Mouse (Mus musculus) c-Kit-positive CD71-negative TER-119-negative erythroid progenitor cells, embryonic 14.5 days (primary cell): ENCODE results near the gene Fhit.

Experiments
- DNase-seq: peaks from one replicate; pipeline ENCODE4 v3.0.0-alpha.2; 2013; ENCODE audit warnings: low read depth

Gene Fhit

DNA sequence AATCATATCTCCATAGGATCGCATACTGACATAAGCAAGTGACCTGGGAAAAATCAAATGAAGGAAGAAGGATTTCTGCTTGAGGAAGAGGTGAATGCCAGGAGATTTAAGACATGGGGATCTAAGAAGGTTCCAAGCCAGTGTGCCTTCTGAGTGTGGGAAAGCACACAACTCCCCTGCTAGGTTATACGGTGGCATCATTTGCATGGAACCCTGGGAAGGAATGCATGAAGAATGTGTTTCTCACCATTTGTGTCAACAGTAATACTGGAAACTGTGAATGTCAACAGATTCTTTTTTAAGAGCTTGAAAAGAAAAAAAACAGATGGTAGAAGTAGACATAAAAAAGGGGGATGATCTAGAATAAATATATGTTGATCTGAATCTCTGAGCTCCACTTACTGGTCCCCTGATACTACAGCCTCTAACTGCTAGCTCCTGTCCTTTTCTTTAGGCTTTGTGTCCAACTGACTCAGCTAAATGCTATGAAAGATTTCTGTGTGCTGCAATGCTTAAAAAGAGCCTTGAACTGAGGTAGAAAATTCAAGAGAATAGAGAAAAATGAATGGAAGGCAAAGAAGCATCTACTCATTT is 1473.1 kb downstream of the Fhit start:
- no peak for DNase-seq

DNA sequence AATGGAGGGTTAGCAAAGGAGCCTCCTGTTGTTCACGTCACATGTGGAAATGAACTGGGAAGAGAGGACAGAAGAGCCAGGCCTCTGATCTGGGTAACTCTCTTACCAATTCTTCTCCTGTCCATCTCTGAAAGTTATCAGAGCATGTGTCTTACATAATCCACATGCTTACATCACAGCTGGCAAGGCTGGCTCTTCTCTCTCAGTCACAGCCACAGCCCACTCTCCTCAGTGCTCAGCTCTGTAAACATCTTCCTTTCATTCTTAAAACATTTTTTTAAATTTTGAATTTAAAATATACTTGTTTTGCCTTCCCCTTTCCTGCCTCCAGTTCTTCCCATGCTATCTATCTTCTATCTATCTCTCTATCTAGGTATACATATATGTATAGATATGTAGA is 1477.5 kb downstream of the Fhit start:
- no peak for DNase-seq

DNA sequence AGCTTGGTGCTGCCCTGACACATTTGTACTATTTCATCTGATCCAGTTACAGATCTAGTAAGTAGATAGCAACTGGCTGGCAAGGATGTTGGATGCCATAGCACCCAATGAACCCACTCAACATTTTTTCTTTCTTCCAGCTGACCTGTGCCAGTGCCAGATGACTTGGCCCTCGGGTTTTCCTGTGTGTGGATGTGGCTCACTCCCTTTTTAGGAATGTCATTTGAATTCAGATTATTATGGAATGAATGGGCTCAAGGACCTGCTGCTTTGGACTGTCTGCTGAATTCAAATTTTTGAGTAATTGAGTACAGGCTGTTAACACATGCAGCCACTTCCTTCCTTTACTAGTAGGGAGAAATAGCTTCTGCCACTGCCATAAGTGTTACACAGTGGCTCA is 1489.1 kb downstream of the Fhit start:
- no peak for DNase-seq

DNA sequence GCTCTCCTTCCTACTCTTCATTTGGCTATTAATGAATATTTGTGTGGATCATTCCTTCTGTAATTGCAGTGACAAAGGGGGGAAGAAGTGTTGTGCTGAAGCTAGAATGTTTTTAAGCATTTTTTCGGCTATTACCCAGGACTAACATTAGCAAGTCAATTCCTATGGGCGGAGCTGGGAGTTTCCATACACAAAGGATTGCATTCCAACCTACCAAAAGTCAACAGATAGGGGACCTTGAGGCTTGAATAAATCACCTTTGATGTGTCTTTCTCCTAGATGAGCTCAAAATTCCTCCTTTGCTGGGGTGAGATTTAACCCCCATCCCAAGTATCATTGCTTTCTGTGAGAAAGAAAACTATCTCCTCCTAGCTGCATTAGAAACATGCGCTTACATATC is 1490.1 kb downstream of the Fhit start:
- no peak for DNase-seq

DNA sequence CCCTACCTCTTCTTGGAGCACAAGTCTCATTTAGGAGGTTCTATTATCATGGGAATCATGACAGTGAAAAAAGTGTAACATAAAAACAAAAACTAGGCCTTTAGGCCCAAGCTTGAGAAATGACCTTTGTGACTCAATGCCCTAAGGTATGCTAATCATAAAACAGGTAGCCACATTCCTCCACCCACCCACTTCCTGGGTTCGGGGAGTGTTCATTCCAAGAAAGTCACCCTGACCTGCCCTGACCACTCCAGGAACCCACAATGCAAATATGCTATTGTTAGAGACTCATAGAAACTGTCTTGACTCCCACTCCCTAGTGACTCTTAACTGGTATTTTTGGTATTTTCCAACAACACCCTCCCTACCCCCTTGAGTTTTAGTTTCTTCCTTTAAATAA is 1492.1 kb downstream of the Fhit start:
- DNase-seq, result no peak

DNA sequence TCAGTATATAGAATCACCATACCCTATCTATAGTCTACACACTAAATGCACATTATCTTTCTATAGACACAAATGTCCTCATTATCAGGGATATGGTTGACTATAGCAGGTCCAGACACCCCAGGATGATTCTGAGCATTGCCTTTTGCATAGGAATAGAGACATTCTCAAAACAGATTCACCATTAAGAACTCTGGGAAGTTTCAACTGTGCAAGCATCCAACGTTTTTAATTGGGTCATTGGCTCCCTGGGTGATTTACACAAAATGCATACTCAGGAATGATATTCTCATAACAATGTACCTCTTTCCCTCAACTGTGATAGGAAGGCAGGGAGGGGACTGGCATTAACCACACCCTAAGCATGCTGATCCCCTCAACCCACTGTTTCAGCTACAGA is 1503.4 kb downstream of the Fhit start:
- DNase-seq, result no peak

DNA sequence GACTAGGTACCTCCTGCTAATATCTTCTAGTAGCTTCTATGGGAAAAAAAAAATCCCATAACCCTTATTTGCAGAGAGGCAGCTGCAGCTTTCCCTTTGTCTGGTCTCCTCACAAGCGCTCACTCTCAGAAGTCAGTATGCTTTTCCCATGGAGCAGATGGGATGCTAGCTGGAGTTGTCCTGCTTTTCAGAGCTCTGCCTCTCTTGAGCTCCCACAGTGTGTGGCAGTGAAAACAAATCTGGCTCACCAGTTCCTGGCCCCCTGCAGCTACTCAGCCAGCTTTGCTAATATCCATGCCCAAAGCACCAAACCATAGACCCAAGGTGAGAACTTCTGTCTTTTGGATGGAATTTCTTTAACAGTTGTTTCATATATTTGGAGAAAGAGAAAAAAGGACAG is 1510.4 kb downstream of the Fhit start:
- no peak for DNase-seq

DNA sequence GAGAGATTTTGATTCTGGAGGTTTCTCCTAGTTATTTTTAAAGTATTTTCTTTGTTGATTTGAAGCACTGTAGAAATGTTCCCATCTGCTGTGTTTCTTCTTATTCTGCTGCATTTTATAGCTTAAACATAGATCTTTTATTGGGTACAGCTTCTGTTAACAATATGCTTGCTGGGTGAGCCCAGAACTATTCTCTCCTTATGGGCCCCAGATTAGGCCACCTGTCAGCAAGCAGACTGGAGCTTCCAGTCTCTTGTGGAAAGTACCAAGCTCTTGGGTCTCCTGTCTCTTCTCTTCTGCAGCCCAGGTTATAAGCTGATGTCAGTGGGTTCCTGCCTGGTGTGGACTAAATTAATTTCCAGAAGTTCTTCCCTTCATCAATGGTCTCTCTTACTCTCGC is 1513.4 kb downstream of the Fhit start:
- no peak for DNase-seq

DNA sequence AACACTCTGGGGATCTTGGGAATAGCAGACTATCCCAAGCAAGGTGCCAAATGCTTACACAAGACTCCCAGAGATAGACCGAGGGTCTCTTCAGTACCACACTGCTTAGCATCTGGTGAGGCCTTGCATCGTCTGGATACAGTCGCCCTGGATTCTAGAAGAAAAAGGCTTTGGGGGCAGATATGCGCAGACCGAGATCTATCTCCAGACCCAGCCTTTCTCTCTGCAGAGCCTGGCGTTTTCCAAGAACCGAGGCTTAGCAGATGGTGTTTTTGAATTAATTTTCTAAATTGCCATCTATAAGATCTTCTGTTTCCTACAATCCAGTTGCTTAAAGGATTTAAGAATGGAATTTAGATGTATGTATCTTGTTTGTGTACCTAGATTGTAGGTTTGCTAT is 1515.6 kb downstream of the Fhit start:
- no peak for DNase-seq

DNA sequence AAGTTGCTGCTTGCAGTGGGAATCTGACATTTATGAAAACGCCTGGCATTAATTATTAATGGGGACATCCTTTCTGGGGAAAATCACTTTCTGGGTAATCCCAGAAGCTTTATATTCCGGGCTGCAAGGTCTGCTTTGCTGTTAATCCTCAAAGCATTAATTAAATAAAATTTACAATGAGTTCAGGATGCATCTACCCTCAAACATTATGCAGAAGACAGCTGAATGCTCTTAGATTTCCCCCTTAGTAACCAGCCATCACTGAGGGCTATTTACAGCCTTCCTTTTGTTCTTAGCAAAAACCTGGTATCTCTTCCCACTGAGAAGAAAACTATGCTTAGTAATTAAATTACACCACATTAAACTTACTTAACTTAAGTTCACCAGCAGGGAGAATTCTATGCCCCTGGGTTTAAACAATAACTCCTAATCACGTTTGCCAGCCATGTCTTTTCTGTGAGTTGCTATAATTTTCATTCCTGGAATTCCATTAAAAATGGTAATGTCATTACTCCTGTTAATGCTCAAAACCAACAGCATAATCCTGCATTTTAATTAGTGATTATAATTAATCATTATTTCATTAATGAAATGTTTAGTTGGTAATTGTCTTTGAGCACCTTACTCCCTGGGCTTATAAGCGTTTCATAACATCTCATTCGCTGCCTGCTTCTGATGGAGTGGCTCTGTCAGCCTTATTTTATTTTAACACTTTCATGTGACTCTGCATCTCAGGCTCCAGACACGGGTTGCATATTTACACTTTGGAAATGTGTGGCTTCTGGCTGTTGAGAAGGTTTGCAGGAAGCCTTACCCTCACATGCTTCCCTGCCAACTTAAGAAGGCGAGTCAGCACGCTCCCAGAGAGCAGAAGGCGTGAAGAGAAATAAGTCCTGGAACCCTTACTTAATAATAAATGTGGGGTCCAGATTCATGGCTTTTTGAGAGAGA is 1517.3 kb downstream of the Fhit start:
- DNase-seq, result no peak

DNA sequence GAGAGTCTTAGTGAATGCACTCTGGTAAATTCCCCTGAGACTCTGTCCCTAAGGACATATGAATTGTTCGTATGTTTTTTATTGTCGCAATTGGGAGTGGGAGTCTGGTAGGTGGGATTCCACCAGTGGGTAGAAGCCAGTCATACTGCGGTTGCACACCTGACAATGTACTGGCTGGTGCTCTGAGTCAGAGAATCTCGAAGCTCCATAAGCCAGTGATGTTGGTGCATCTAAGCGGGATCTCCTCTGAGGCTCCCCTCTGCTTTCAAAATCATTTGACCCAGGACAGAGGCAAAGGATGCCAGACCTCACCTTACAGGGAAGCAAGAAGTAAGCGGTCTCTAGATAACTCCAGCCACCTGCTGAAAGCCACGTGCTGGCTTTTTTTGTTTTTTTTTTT is 1518.1 kb downstream of the Fhit start:
- no peak for DNase-seq

DNA sequence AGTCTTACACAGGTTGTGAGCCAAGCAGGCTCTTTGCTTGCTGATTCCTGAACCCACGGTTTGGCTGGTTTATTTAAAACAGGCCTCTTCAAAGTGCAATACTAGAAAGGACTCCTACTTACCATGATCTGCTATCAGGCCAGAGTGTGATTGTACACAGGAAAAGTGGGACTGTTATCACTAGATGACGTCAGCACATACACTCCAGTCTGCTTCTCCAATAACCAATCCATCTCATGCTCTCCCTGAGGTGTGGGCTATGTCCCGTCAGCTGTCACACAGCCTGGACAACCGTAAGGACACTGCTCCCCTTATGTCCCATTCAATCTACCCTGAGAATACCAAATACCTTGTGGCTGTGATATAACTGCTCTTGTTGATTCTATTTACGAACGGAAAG is 1519.2 kb downstream of the Fhit start:
- DNase-seq, result no peak

DNA sequence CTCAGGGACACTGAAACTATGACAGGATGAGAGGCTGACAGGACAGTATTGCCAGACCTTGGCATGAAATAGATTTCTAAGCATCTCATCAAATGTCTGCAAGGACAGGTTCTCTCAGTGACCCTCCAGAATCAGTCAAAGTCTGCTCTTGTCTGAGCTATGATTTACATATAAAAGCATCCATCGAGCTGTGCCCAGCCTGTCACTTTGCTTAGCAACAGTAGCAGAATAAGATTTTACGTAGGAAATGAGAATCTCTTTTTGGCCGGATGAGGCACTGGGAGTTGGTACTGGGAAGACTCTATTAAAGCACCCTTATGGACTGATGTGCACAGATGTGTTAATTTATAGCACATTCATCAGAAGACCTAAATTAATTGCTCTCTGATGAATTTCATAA is 1519.8 kb downstream of the Fhit start:
- no peak for DNase-seq

DNA sequence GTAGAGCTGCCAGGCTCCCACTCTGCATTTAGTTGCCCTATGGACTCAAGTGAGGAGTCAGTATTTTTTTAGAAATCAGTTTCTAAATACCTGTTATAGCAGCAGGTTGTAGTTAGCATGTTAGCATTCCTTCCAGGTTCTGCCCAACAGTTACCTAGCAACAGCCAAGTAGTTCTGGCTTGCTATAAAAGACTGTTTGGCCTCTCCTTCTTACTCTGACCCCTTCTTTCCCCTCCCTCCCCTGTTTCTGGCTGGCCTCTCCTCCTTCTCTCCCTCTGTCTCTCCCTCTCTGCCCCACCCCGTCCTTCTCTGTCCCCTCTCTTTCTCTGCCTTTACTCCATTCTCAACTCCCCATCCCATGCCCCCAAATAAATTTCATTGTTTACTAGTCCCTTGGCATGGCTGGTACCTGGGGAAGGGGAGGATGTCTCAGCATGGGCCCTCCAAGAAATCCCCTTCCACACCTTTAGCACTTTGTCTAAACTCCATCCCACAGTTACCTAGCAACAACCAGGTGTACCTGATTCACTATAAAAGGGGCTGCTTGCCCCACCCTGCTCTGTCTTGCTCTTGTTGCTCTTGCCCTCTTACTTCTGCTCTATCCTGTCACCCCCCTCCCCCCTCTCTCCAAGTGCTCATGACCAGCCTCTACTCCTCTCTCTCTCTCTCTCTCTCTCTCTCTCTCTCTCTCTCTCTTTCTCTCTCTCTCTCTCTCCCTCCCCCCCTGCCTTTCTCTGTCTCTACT is 1527.4 kb downstream of the Fhit start:
- DNase-seq, result no peak

DNA sequence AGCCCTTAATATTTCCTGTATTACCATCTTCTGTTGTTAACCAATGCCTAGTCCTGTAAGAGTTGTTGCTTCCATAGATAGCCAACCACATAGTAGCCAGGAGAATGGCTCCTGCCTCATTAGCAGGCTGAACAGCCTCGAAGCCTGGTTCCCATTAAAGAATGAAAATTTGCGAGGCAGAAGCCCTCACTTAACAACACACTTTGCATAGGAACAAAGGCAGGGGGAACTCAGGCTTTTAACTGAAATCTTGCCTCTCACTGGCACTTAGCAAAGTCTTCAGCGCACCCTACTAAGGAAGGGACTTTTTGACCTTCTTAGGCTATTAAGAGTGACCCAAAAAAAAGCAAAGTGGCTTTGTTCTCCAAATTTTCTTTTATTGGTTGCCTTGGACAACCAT is 1529.3 kb downstream of the Fhit start:
- DNase-seq, result no peak

DNA sequence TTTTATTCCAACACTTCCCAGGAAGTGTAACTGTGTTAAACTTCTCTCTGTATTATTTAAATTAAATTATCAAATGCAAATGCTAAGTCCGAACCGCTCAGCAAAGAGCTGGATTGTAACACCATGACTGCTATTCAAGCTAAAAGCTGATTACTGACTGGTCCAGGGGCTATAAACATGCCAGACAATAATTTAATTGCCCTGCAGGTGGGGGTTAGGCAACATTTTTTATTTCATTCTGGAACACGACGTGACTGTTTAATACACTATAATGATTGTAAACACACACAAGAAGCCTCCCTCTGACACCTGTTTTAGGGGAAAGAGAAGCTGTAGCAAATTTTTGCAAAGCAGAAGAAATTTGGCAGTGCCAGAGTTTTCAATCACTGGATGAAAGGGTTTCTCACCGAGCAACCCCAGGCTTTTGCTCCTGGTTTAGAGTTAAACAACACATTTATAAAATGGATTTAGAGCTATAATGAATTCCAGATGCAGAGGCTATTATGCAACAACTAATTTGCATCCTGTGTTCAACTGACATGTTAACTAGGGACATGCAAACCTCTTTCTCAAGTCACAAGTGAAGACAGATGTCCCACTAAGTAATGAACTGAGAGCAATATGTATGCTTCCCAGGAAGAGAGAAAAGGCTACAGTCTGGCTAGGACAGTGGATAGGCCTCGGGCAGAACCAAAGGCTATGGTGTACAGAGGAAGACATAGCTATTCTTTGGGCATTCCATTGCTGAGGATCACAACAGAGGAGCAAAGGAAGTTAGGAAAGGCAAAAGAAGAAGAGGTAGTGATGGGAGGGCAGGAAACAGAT is 1538.4 kb downstream of the Fhit start:
- DNase-seq, result no peak

DNA sequence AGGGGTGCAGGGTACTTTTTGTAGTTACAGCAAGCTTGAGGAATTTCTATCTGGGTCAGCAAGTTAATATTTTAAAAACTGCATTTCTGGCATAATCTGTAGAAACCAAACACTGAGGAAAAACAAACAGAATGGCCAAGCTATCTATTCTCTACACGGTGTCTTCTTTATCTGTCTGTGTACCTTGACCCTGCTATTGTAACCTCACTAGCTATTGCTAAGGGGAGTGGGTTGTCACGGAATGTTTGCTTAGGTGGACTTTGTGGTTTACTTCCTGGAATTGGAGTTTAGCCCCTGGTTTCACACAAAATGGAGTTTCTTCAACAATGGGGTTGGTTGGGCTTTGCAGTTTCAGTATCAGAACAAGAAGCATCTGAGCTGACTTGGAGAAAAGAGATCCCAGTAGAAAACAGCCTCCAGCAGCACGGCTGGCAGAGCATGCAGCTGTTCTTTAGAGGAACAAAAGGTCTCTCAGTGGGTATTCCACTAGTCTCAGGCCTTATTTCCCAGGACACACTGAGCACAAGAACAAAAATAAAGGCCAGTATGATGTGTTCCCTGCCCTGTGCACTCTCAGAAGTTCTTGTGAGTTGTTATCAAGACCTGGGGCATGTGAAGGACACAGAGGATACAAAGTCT is 1540.8 kb downstream of the Fhit start:
- DNase-seq, result no peak

DNA sequence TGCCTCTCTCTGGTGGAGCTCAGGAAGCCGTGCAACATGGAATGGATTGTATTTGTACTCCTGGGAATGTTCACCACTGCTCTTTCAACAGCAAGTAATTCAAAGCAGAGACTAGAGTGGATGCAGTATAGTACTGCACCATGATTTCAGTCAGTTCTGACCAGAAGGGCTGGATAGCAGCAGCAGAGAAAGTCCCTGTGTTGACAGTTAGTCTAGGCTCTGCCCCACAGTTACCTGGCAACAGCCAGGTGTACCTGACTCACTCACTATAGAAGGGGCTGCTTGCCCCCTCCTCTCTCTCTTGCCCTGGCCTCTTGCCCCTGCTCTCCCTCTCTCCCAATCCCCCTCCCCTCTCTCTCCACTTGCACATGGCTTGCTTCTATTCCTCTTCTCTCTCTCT is 1542.0 kb downstream of the Fhit start:
- no peak for DNase-seq

DNA sequence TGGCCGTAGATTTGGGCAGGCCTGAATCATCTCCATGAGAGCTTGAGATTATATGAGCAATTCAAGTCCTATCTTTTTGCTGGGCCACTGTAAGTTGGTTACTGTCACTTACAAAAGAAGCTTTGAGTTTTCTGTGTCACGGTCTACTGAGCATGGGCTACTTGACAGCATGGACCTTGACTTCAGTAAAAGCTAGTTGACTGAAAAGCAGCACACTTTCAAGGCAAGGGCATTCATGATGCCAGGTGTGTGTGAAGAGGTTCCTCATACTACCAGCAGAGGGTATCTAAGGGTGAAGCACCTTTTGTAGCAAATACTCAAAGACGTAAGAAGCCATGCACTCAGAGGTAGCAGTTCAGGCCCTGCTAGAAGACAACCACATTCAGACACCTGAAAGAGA is 1548.7 kb downstream of the Fhit start:
- DNase-seq, result no peak

DNA sequence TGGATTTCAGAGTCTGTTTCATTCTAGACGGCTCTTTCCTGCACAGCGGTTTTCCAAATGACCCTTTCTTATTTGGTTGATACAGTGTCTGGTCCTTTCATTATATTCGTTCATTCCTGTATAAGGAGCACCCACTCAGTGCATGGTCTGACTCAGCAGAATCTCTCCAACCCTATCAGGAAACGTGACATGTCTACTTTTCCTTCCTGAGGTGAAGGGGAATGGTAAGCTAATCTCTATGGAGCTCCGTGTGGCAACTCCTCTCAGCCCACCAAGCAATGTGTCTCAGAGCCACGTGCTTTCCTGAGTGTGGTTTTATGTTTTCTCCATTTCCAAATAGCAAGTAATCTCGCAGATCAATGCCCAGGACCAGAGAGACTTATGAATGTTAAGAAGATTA is 1552.7 kb downstream of the Fhit start:
- no peak for DNase-seq

DNA sequence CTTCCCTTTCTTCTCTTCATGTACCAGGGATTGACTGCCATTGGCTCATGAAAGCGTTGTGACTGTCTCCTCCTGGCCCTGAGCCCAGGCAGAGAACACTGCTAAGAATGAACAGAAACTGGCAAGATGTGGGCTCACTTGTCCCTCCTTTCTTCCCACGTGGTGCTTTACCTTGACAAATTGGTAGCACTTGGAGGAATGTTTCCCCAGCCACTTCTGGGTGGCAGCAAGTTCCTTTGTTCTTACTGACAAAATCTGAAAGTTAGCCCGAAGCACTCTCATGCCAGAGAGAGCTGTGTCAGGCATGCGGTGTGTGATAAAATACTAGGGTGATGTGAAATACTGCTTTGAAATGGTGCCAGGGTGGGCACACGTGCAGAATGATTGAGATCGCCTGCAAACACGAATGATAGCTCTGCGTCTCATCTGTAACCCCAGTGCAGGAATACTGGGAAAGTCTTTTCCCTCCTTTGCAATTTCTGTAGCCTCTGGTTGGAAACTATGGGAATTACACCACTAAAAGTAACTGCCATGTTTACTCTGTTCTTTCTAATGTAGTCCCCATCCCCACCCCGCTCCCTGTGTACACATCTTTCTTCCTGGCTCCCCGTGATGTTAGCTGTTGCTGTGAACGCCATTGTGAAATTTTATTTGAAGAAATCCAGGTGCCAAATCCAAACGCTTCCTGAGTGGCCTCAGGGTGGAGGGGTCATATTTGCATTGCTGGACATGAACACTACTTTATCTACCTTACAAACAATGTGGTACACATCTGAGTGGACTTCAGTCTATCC is 1555.1 kb downstream of the Fhit start:
- DNase-seq, result no peak
